In the genomic region with DNA sequence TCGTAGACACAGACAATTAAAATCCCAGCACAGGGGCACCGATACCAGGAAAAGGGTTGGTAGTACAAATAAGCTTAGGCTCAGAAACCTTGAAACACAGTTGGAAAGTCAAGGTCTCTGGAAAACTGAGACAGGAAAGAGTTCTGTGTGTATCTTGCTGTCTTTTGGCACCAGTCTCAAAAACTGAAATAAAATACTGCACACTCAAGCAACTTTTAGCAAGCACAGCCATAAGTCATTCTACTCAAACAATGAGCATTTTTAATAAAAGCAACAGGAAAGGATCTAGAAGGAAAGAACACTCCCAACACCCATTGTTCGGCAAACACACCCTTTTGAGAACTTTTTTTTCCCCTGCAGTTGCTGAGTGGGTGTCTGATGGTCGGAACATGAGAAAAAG, we compare ENCODE assay signal across 9 mouse cellular contexts. TPM values are rescaled to one million over a fixed set of nuclear protein-coding genes. Genes with fewer than 3 reads are reported as not detected.
A peak's percentile ranks its signal among the peaks of the same experiment; 100 is the strongest.
DNase-seq lines count a peak whose midpoint lies in the region; ATAC-seq lines count a peak whose summit lies in the region.
"Had no signal": no experiment of that assay in that cellular context is flagged by ENCODE, and none has a peak within 500 bp of the region (broad histone marks: within the 10 kb centered on the region; RNA-seq: fewer than 3 reads in every experiment).

A gene (plus strand): TSS at position 359 of the 400 bp plus-strand sequence.

- no peaks in the 10 kb centered on the region for H3K9me3 ChIP-seq in lung, embryonic 16.5 days (ENCODE audit: control insufficient read depth, low read length)
- no peaks in the 10 kb centered on the region for H3K9me3 ChIP-seq in forebrain, embryonic 13.5 days (replicated peaks)
- no peaks in the 10 kb centered on the region for H3K9me3 ChIP-seq in hindbrain, embryonic 13.5 days
- 0 out of 2 replicates have a peak, but pooled peaks cover 7% of the 10 kb centered on the region for H3K9me3 ChIP-seq in midbrain, embryonic 10.5 days (replicated peaks)

- ATAC-seq in lung, embryonic 16.5 days (ENCODE audit: low read depth) = no peak
- no peak for ATAC-seq in forebrain, embryonic 13.5 days
- ATAC-seq in hindbrain, embryonic 13.5 days (ENCODE audit: low FRiP score) = no peak

- 0 out of 2 replicates have a peak within 1 kb of the TSS, but pooled peaks have one; percentile 27 for H3K4me2 ChIP-seq in lung, embryonic 16.5 days (ENCODE audit: low read depth, low read length)
- H3K4me2 ChIP-seq in forebrain, embryonic 13.5 days = no peak within 1 kb of the TSS
- no peak within 1 kb of the TSS for H3K4me2 ChIP-seq in hindbrain, embryonic 13.5 days

- peak within 1 kb of the TSS; percentile 12; the same call in 1 of the 2 replicates for H3K4me3 ChIP-seq in lung, embryonic 16.5 days (ENCODE audit: low read length)
- no peak within 1 kb of the TSS for H3K4me3 ChIP-seq in forebrain, embryonic 13.5 days
- no peak within 1 kb of the TSS for H3K4me3 ChIP-seq in hindbrain, embryonic 13.5 days
- no peak within 1 kb of the TSS for H3K4me3 ChIP-seq in midbrain, embryonic 10.5 days
- H3K4me3 ChIP-seq: megakaryocyte, embryonic 14.5 days had no signal

- 0 out of 2 replicates have a peak, but pooled peaks cover 3% of the 10 kb centered on the region for H3K4me1 ChIP-seq in lung, embryonic 16.5 days (replicated peaks; ENCODE audit: control insufficient read depth, insufficient read depth, low read length)
- no peaks in the 10 kb centered on the region for H3K4me1 ChIP-seq in forebrain, embryonic 13.5 days
- H3K4me1 ChIP-seq in hindbrain, embryonic 13.5 days (replicated peaks) = no peaks in the 10 kb centered on the region
- H3K4me1 ChIP-seq in midbrain, embryonic 10.5 days = no peaks in the 10 kb centered on the region

- H3K27me3 ChIP-seq in lung, embryonic 16.5 days (ENCODE audit: control insufficient read depth, insufficient read depth, low read depth, low read length) = no peaks in the 10 kb centered on the region
- no peaks in the 10 kb centered on the region for H3K27me3 ChIP-seq in forebrain, embryonic 13.5 days
- H3K27me3 ChIP-seq in hindbrain, embryonic 13.5 days = no peaks in the 10 kb centered on the region
- H3K27me3 ChIP-seq in midbrain, embryonic 10.5 days (ENCODE audit: low read depth, poor library complexity, severe bottlenecking) = no peaks in the 10 kb centered on the region

- H3K27ac ChIP-seq in lung, embryonic 16.5 days (ENCODE audit: low read length) = peak within 1 kb of the TSS; percentile 69
- H3K27ac ChIP-seq in forebrain, embryonic 13.5 days = no peak within 1 kb of the TSS
- H3K27ac ChIP-seq in hindbrain, embryonic 13.5 days = no peak within 1 kb of the TSS
- H3K27ac ChIP-seq in midbrain, embryonic 10.5 days (replicated peaks) = no peak within 1 kb of the TSS

- no peak within 1 kb of the TSS for H3K9ac ChIP-seq in lung, embryonic 16.5 days (ENCODE audit: low read length)
- H3K9ac ChIP-seq in forebrain, embryonic 13.5 days = no peak within 1 kb of the TSS
- no peak within 1 kb of the TSS for H3K9ac ChIP-seq in hindbrain, embryonic 13.5 days

- WGBS in lung, embryonic 16.5 days = 53% methylated on average over 4 of the region's 4 CpGs
- 89% methylated on average over 4 of the region's 4 CpGs for WGBS in forebrain, embryonic 13.5 days
- 86% methylated on average over 4 of the region's 4 CpGs for WGBS in hindbrain, embryonic 13.5 days
- 89% methylated on average over 4 of the region's 4 CpGs for WGBS in midbrain, embryonic 10.5 days

- no peak for DNase-seq in lung, postnatal 14 days
- no peak for DNase-seq in midbrain, embryonic 10.5 days (ENCODE audit: low spot score)
- no peak for DNase-seq in right cerebral cortex, postnatal 14 days
- no peak for DNase-seq in frontal cortex, postnatal 10 days (ENCODE audit: low spot score in 2 of 2)
- DNase-seq in urinary bladder, postnatal 14 days (ENCODE audit: low spot score) = no peak

- no peaks in the 10 kb centered on the region for H3K36me3 ChIP-seq in lung, embryonic 16.5 days (ENCODE audit: control insufficient read depth, insufficient read depth, low read length)
- H3K36me3 ChIP-seq in forebrain, embryonic 13.5 days (ENCODE audit: poor library complexity, severe bottlenecking) = no peaks in the 10 kb centered on the region
- no peaks in the 10 kb centered on the region for H3K36me3 ChIP-seq in hindbrain, embryonic 13.5 days
- no peaks in the 10 kb centered on the region for H3K36me3 ChIP-seq in midbrain, embryonic 10.5 days

RNA-seq across cellular contexts. Expression of the gene that starts here (rescaled TPM):
- 49.7 and 54.6 TPM in 2 replicates for polyA plus RNA-seq in lung, embryonic 16.5 days (2015; fragmentation: Nextera tagmentation; extraction: Ambion mirVana)
- 26.1 and 27.8 TPM in 2 replicates for polyA plus RNA-seq in forebrain, embryonic 13.5 days (2015; fragmentation: Nextera tagmentation; extraction: Ambion mirVana)
- polyA plus RNA-seq in hindbrain, embryonic 13.5 days (2015; fragmentation: Nextera tagmentation; extraction: Ambion mirVana) = 46.7 and 50.8 TPM in 2 replicates
- polyA plus RNA-seq in midbrain, embryonic 10.5 days (2016; fragmentation: Nextera tagmentation; extraction: Ambion mirVana) = 38.7 and 45.8 TPM in 2 replicates
